Mouse (Mus musculus): ENCODE measurements around the gene Dtx2. TPM values are rescaled to one million over a fixed set of nuclear protein-coding genes. Genes with fewer than 3 reads are reported as not detected.
"Not testable (repeated sequence)": the region's sequence is repeated elsewhere in the genome, so short reads cannot be mapped to it uniquely, and the experiment has no call there.

Gene Dtx2
- total RNA-seq, 2 experiments from 2014 or later = 7.2 to 7.9 TPM

DNA sequence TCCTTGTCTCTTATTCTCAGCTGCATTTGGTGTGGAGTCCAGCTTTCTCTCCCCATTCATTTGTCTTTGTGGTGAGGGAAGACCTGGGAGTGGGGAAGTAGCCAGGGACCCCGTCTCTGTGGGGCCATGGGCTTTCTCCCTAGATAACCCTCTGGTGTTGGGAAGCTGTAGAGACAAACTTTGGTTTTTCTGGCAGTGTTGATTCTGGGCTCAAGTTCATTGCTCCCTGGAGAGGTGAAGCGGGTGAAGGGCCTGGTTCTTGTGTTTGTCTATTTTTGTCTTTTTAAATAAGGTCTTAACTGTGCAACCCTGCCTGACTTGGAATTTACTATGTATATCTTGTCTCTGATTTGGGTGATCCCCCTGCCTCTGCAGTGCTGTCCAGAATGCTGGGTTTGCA is 24.1 kb downstream of the Dtx2 start:
- no peak for DNase-seq
- intact Hi-C loops (cut with DNase I) = no loop called here

- DNase-seq = no peak
- intact Hi-C loops (cut with DNase I) = no loop called here
Measured at GRCm38 (mm10) chr5:136019907-136020306, 25.3 kb downstream of the Dtx2 start.

GRCm38 (mm10) chr5:136025712-136026111 is 31.1 kb downstream of the Dtx2 start:
- no peak for DNase-seq
- intact Hi-C loops (cut with DNase I) = loop anchor here (5.0 kb wide), 1 partner anchor 43 kb away; the partner anchor contains the start of gene Zp3

GRCm38 (mm10) chr5:136026859-136027258 is 32.3 kb downstream of the Dtx2 start:
- intact Hi-C loops (cut with DNase I) = loop anchor here (5.0 kb wide), 1 partner anchor 45 kb away; the partner anchor contains the start of gene Zp3
- DNase-seq = no peak

DNA sequence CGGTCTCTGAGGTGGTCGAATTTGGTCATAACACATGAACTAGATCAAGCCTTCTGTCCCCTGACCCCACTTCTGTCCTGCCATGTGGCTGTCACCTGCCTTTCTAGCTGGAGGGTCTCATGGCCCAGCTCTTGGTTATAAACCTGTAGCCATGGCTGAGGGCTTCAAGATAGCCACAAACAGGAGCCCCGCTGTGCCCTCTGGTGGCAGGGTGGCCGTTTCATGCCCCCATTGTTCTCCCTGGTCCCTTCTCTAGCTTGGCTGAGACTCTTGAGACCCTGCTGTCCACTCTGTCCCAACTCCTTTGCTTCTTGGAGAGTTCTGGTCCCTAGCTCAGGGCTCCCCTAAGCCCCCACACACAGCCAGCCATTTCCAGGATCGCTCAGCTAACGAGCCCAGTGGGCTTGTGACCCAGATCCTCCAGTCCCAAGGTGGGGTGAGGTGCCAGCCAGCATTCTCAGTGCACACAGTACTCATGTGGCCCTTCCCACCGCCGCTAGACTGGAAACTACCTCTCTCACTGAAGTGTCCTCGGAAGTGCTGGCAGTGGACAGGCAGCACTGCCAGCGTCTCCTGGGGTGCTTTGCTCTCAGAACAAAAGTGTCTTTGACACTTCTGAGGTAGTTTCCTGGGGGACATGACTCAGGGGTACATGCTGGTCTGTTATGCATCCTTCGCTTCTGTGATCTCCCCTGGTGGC is 33.2 kb downstream of the Dtx2 start:
- no peak for DNase-seq
- intact Hi-C loops (cut with DNase I) = loop anchor here (5.0 kb wide), 1 partner anchor 45 kb away; the partner anchor contains the start of gene Zp3

- intact Hi-C loops (cut with DNase I) = no loop called here
- no peak for DNase-seq
Measured at GRCm38 (mm10) chr5:136034868-136035267, 40.3 kb downstream of the Dtx2 start.

- intact Hi-C loops (cut with DNase I) = no loop called here
- no peak for DNase-seq
Measured at GRCm38 (mm10) chr5:136035285-136035684, 40.7 kb downstream of the Dtx2 start.

- DNase-seq = no peak
- intact Hi-C loops (cut with DNase I) = no loop called here
Measured at GRCm38 (mm10) chr5:136036667-136037066, 42.1 kb downstream of the Dtx2 start.

DNA sequence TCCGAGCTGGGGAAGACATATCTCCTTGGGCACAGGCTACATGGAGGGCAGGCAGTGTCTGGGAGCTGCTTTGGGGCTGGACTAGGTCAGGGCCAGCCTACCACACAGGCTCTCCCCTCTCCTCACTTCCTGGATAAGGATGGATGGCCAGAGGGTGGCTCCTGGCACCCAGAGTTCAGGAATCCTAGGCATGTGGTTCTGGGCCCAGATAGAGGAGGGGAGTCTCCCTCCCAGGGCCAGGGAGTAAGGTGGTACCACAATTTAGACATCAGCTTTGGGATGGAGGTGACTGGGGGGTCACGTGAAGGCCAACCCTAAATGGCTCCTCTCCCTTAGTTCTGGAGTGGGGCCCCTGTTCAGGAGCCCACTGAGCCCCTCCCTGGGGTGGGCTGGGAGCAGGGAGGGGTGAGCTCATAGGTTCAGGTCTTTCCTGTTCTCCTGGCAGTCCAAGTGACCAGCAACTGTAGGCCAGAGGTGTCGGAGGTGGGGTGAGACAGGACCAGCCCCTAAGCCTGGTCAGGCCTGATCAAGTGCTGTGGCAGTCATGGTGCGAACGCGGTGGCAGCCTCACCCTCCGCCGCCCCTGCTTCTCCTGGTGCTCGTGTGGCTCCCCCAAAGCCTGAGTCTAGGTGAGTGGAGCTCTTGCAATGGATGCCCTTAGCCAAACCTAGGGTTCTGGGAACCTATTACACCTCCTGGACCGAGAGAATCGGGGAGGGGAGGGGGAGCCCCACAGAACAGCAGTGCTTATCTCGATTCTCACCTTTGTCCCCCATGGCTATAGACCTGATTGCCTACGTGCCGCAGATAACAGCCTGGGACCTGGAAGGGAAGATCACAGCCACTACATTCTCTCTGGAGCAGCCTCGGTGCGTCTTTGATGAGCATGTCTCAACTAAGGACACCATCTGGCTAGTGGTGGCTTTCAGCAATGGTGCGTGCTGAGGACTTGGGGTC is 43.9 kb downstream of the Dtx2 start, which contains the start of gene Upk3b:
Gene Upk3b (plus strand): TSS at position 239 of the 957 bp plus-strand sequence.
- DNase-seq = no peak
- intact Hi-C loops (cut with DNase I) = no loop called here

DNA sequence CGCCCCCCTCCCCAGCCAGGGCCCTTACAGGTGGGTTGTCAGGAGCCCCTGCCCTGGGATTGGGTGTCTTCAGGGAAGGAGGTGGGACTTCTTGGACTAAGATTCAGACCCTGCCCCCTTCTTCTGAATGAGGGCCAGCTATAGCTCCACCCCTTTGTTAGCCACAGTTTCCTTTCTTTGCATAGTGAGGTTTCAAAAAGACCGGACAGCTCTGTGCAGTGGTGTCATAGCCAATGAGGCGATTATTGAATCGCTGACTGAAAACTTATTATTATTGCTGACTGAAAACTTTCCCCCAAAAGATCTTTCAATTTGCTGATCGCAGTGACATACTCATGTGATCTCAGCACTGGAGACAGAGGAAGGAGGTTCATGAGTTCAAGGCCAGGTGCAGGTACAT is 45.6 kb downstream of the Dtx2 start:
- DNase-seq = no peak
- intact Hi-C loops (cut with DNase I) = no loop called here

DNA sequence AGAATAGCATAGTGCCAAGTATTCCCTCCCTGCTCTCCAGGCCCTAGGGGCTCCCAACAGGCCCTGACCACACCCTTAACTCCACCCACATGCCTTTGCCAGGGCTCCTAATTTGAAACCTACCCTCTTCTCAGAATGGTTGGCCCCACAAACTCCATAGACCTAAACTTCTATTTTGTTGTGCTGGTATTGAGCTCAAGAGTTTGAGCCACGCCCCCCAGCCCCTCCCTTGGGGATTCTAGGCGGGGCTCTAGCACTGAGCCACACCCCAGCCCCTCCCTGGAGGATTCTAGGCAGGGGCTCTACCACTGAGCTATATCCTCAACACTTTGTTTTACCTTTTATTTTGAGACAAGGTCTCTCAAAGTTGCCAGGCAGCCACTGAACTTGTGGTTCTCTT is 46.7 kb downstream of the Dtx2 start:
- intact Hi-C loops (cut with DNase I) = no loop called here
- no peak for DNase-seq

- DNase-seq = no peak
- intact Hi-C loops (cut with DNase I) = no loop called here
Measured at GRCm38 (mm10) chr5:136041666-136042065, 47.1 kb downstream of the Dtx2 start.

- intact Hi-C loops (cut with DNase I) = loop anchor here (5.0 kb wide), 1 partner anchor 63 kb away; the partner anchor contains the start of gene Zp3
- DNase-seq = no peak
Measured at GRCm38 (mm10) chr5:136044865-136045264, 50.3 kb downstream of the Dtx2 start.

DNA sequence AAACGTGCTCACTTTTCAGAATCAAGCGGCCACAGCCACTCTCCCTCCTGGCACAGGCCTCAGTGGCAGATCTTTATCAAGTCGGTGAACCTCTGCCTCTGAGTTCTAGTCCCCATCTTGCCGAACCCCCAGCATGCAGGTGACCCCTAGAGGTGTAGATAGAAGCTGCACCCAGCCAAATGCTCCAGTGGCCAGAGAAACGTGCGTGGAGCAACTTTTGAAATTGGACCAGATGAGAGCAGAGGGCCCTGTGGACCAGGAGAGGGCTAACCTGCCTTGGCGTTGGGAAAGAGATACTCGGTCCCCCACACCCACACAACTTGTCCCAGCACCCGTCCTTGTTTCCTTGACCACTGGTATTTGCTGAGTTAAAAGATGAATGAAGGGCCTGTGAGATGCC is 50.8 kb downstream of the Dtx2 start:
- intact Hi-C loops (cut with DNase I) = loop anchor here (5.0 kb wide), 1 partner anchor 63 kb away; the partner anchor contains the start of gene Zp3

GRCm38 (mm10) chr5:136045987-136046386 is 51.4 kb downstream of the Dtx2 start:
- DNase-seq = peak; percentile 81 to 92

More for the DNA sequence above, 50.8 kb downstream of the Dtx2 start:
- no peak for DNase-seq

GRCm38 (mm10) chr5:136048541-136048940 is 53.9 kb downstream of the Dtx2 start:
- DNase-seq = not testable (repeated sequence)
- intact Hi-C loops (cut with DNase I) = loop anchor here (5.0 kb wide), 1 partner anchor 66 kb away; the partner anchor contains the start of gene Zp3

More at GRCm38 (mm10) chr5:136045987-136046386, 51.4 kb downstream of the Dtx2 start:
- intact Hi-C loops (cut with DNase I) = loop anchor here (1.0 to 5.0 kb wide), 2 partner anchors 15 to 64 kb away; partner anchors contain the start of gene Zp3

GRCm38 (mm10) chr5:136049926-136050325 is 55.3 kb downstream of the Dtx2 start:
- no peak for DNase-seq
- intact Hi-C loops (cut with DNase I) = loop anchor here (5.0 kb wide), 1 partner anchor 68 kb away; the partner anchor contains the start of gene Zp3

GRCm38 (mm10) chr5:136051231-136052085 is 56.9 kb downstream of the Dtx2 start:
- DNase-seq = peak in 1 of 2 experiments; percentile 16
- intact Hi-C loops (cut with DNase I) = no loop called here

DNA sequence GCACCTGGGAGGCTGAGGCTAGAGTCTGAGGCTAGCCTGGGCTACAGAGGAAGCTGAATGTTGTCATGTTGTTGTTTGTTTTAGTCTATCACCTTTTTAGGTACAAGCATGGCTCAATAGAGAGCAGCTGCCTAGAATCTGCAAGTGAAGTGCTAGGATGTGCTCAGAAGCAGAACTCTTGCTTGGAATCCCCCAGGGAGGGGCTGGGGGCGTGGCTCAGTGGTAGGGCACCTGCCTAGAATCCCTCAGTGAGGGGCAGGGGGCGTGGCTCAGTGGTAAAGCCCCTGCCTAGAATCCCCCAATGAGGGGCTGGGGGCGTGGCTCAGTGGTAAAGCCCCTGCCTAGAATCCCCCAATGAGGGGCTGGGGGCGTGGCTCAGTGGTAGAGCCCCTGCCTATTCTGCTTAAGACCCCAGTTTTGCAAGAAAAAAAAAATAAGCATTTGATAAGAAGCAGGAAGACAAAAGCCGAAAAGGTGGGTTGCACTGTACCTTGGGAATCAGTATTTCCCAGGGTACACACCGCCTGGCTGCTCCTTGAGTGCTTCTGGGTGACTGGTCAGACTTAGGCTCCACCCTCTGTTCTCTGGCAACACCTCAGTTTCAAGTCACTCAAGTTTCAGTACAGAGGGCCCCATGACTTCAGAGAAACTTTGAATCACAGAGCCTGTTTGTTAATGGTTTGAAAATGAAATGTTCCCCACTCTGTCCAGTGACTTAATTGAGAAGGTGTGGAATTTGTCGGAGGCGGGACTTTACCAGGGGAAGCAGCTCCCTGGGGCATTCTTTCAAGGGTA is 58.5 kb downstream of the Dtx2 start:
- DNase-seq = no peak
- intact Hi-C loops (cut with DNase I) = no loop called here

Measured in heart, postnatal 36 days (tissue).